Mouse (Mus musculus): ENCODE data around the gene Skiv2l.
A peak's percentile ranks its signal among the peaks of the same experiment; 100 is the strongest.
"Not testable (repeated sequence)": the region's sequence is repeated elsewhere in the genome, so short reads cannot be mapped to it uniquely, and the experiment has no call there.

Skiv2l gene

DNA sequence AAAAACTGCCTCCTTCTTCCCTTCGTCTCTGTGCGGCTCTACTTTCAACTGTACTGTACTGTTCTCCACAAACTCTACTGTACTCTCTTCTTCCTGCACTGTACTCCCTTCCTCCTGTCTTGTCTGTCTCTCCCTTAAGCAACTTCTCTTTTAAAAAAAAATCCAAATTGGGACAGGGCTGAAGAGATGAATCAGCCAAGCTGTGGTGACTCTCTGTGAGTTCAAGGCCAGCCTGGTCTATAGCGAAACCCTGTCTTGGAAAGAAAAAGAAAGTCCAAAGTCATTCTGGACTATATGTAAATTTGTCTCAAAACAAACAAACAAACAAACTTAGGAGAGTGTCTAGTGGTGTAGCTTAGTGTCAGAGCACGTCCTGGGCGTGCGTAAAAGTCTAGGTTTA is 24.3 kb upstream of the Skiv2l start:
- no peak for DNase-seq (ENCODE audit: low spot score in 2 of 2)

DNA sequence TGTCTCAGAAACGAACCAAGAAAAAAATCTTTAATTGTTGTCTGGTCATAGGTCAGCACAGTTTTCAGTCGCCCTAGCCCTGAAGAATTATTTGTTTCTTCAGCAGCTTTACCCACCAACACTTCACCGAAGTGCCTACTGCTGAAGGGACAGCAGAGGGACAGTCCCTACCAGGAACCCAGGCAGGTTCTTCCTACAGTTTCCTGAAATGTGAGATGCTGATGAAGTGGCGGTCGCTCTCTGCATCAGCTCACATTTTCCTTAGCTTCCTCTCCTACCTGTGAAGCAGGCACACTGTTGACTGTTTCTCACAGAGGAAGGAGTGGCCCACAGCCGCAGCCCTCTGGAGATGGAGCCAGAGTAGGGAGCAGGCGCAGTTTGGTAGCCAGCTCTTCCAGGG is 16.0 kb upstream of the Skiv2l start:
- DNase-seq (ENCODE audit: low spot score in 2 of 2) = no peak

DNA sequence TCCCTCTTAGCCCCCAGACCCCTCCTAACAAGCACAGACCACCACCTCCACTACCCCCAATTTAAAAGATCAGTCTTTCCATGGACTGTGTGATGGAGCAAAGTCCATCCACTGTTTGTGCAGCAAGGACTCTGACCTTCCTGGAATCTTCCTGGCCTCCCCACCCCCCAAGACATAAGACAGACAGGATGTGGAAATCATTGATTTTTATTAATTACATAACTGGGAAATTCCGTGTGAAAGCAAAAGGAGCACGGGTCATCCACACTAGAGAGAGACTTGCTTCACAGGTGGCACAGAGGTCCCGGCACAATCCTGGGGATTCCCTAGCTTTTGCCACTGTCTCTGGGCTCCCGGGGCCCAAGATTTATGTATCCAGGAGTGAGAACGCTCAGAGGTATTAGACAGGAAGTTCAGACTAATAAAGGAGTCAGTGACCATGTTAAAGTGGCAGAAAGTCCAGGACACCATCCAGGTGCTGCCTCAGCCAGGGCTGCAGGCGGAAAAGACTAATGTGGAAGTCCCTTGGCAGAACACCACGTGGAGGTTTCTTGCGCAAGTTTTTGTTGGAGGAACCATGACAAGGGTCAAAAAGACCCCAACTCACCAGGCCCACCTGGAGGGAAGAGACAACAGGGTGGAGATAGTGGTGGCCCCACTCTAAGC is 12.5 kb upstream of the Skiv2l start, which contains the start of gene Cfb:
Gene Cfb, minus strand, starts transcription at position 103 of the 666 bp plus-strand sequence.
- no peak for DNase-seq (ENCODE audit: low spot score in 2 of 2)

DNA sequence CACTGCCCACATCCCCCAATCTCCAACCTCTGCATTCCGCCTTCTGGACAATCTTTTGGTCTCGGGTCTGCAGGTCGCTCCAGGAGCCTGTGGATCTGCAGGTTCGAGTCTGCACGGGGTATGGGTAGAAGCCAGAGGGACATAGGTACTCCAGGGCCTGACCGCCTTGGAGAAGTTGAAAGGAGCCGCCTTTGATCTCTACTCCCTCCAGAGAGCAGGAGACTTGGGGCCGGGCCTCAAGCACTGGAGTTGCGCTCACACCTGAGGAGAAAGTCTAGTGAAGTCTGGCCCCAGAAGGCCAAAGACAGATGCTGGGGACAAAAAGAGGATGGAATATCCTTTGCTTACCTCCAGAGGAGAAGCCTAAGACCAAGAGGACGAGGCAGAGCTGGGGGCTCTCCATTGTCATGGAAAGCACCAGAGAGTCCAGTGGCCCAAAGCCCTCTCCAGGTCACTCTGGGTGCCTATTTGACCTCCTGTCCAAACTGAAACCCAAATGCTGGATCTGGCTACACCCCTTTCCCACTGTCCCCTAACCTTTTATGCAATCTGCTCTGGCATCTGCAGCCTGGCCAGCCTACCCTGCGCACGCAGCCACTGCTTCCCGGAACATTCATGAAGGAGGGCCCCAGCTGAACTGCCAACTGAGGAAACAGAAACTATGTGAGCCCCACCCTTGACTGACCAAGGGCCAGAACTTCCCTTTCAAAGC is 11.8 kb upstream of the Skiv2l start:
- no peak for DNase-seq (ENCODE audit: low spot score in 2 of 2)

DNA sequence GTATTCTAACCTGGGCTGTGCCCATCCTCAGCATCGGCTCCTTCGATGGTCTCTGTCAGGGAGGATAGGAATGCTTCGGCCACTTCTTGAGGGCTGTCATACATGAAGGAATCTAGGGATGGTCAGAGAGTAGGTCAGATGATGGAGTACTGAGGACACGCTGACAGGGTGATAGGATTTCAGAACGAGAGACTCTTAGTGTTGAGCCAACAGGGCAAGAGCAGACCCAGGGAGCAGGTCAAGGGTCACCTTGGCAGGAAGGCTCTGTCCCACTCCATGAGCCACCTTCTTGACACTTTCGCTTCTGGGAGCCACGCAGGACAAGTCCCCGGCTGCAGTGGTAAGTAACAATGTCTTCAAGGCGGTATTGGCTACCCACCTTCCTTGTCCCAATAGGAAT is 10.5 kb upstream of the Skiv2l start:
- DNase-seq (ENCODE audit: low spot score in 2 of 2) = no peak

DNA sequence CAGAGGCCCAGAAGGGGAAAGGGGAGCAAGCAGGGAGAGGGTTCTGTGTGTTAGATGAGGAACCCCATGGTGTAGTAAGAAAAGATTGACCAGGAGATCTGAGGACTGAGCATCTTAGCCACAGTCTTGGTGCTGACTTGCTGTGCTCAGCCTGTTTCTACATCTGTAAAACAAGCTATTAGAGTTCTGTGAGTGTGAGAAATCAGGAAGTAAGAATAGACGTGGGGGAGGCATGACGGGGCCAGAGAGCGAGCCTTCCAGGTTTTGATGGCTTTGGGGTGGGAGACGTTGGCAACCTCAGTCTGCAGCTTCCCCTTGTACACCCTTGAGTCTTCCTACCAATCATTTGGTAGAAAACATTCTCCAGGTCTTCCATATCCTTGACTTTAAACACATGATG is 8.7 kb upstream of the Skiv2l start:
- DNase-seq (ENCODE audit: low spot score in 2 of 2) = no peak

DNA sequence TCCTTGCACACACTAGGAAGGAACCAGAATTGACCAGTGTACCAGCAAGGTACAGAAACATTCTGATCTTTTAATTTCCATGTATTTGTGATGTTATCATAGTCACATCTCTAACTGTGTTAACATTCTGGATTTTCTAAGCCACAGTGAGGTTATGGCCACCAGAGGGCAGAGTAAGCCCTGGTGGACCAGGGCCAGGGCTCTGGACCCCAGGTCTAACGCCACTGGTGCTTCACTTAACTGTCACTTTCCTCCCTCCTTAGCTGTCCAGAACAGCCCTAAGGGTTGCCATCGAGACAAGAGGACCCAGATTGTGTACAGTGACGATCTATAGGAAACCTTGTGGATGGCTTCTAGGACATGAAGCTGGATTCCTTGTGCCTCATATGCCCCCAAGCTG is 5.8 kb upstream of the Skiv2l start:
- DNase-seq (ENCODE audit: low spot score in 2 of 2) = peak; percentile 38 to 48

DNA sequence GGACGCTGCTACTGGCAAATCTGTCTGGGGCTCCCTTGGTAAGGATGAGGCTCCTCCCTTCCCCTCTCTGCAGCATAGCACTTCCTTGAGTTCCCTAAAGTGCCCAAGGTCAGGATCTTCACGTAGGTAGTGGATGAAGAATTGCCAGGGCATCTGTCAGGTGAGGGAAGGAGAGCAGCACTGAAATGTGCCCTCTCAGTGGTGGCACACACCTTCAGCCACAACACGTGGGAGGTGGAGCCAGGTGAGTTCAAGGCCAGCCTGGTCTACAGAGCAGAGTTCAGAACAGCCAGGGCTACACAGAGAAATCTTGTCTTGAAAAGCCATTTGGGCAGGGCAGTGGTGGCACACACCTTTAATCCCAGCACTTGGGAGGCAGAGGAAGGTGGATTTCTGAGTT is 4.8 kb upstream of the Skiv2l start:
- DNase-seq (ENCODE audit: low spot score in 2 of 2) = no peak

DNA sequence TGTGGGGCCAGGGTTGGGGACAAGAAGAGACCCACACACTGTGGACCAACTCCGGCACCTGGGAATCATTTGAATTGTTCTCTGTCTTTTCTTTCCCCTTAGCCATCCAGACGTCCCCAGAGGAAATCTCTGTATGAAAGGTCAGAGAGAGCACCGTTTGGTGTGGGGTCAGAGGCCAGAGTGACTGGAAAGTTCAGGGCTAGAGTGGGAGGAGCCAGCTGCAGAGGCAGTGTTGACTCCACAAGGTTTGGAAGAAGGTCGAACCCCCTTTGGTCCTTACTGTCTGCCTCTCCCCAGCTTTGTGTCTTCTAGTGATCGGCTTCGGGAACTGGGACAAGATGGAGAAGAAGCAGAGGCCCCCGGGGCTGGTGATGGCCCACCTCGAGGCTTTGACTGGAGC is 3.5 kb upstream of the Skiv2l start:
- DNase-seq (ENCODE audit: low spot score in 2 of 2) = no peak

DNA sequence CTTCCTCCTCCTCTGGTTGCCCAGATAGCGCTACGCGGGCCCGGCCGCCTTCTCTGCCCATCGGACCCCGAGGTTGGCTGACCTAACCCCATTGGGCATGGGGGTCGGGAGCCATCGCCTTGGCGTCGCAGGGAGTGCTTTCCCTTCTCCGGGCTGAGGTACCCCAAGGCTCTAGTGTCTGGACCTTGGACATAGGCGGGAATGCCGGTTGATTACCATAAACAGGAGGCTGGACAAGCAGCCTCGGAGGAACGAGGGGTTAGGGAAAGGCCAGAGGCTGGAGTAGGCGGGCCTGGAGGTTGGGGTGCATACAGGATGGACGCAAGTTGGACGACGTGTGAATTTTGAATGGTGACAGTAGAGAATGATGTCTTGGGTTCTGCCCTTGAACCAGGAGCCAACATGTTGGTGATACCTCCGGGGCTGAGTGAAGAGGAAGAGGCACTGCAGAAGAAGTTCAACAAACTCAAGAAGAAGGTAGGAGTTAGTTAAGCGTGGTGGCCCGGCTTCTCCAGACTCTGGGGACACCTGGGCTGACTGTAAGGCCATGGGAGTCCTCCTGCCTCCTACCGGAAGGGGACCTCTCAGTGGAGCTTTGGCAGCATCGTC is 611 bp upstream of the Skiv2l start:
- DNase-seq (ENCODE audit: low spot score in 2 of 2) = no peak

DNA sequence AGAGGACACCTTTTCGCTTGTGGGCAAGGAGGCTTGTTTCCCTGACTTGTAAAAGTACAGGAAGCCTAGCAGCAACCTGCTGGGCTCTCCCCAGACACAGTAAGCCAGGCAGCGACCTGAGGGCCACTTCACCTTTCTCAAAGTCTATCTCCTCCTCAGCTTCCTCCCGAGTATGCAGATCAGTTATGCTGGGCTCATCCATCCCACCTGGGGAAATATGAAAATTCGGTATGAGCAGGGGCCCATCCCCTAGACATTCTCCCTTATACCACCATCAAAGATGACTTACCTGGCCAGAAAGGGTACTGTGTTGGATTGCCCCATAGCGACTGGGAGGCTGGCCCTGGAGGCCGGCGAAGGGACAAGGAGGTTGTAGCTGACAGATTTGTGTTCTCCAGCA is 2.4 kb downstream of the Skiv2l start:
- DNase-seq (ENCODE audit: low spot score in 2 of 2) = no peak

DNA sequence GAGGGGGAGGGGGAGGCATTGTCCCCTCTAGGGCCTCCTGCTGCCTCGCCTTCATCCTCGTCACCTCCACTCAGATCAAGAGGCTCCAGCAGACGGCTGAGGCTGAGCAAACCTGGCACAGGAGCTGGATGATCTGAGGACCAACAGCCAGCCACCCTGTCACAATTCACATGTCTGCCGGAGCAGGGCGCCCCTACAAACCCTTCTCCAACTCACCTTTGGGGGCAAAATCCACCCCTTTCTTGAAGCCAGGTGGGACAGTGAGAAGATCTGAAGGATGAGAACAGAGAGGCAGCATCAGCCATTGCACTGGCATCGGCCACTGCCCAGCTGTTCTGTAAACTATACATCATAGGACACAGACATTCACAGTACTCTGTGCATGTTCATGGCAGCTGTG is 2.8 kb downstream of the Skiv2l start:
- DNase-seq (ENCODE audit: low spot score in 2 of 2) = no peak

DNA sequence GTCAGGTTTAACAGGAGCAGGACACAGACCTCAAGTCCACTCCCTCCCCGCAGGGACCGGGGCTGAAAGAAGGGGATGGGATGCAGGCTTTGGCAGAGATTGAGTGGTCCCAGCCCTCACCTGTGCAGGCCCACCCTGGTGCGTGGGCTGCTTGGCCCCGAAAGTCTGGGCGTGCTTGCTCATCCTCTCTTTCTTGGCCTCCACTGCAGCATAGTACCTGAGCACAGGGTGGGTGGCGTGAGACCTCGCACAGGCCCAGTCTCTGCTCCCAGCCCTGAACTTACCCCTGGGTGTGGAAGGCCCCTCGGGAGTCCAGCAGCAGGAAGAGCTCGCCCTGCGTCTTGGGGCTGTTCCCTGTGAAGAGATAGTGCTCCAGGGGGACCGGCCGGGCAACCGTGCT is 5.1 kb downstream of the Skiv2l start:
- DNase-seq (ENCODE audit: low spot score in 2 of 2) = no peak

DNA sequence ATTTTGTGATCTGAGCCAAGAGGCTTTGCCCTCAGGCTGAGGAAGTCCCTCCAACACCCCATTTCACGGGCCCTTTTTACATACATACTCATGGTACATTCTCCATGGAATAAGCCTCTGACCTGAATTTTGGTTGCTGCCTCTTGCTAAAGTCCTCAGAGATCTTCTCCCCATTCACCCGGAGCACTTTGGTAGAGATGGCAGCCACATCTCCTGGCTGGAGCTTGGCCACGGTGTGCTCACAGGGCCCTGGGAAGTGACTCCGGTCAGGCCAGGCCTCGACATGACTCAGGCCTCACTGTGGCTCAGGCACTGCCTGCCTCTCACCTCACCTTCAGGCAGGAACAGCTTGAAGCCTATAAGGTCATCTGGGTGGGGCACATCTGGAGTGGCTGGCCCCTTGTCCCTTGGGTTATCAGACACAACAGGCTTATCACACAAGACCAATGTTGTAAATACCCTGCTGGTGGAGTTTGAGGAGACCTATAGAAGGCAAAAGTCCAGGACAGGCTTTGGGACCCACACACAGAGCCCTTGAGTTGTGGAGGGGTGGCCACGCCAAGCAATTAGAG is 9.2 kb downstream of the Skiv2l start:
- DNase-seq (ENCODE audit: low spot score in 2 of 2) = no peak

DNA sequence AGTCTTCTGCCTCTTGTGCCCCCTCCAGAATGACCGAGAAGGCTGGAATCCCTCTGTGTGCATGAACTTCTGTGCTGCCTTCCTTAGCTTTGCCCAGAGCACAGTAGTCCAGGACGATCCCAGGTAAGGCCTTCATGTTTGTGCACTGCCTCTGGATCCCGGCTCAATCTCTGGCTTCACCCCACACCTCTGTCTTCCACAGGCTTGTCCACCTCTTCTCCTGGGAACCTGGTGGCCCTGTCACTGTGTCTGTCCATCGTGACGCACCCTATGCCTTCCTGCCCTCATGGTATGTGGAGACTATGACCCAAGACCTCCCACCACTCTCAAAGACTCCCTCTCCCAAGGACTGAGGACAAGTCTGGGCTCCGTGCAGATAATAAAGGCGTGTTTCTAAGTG is 11.2 kb downstream of the Skiv2l start:
- DNase-seq (ENCODE audit: low spot score in 2 of 2) = no peak

DNA sequence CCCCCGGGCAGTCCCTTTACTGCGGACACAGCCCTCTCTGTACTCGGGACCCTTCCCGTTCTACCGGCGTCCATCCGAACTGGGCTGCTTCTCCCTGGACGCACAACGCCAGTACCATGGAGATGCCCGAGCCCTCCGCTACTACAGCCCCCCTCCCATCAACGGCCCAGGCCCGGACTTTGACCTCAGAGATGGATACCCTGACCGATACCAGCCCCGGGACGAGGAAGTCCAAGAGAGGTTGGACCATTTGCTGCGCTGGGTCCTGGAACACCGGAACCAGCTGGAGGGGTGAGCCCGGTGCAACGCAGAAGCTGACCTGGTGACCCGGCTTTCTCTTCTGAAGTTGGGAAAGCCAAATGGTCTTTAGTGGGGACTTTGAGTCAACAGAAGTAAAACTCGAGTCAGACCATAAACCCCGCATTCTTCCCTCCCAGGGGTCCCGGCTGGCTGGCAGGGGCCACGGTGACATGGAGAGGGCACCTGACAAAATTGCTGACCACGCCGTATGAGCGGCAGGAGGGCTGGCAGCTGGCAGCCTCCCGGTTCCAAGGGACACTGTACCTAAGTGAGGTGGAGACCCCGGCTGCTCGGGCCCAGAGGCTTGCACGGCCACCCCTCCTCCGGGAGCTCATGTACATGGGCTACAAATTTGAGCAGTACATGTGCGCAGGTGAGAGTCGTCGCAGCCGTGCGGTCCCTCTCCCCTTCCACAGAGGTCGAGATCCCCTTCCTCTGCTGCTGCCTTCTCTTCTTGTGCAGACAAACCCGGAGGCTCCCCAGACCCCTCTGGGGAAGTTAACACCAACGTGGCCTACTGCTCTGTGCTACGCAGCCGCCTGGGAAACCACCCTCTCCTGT is 12.3 kb downstream of the Skiv2l start:
- no peak for DNase-seq (ENCODE audit: low spot score in 2 of 2)

DNA sequence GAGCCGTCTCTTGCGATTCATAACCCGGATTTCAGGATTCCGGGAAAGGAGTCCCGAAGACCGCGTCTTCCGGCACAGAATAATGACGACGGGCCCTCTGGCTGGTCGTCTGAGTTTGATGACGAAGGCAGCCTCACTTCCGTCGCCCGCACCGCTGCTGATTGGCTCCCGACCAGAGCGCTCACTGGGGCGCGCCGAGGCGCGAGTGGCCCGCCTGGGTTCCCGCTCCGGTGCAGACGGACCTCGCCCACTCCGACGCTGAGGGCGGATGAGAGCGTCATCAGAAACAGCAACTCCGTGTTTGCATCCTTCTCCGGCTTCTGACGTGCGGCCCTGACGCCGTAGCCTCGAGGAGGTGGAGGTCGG is 13.2 kb downstream of the Skiv2l start, which contains the start of the genes Stk19 and Dxo:
Gene Stk19, minus strand, starts transcription at position 90 of the 366 bp plus-strand sequence.
Gene Dxo, plus strand, starts transcription at position 164 of the 366 bp plus-strand sequence.
- peak; percentile 93 to 94 for DNase-seq (ENCODE audit: low spot score in 2 of 2)

DNA sequence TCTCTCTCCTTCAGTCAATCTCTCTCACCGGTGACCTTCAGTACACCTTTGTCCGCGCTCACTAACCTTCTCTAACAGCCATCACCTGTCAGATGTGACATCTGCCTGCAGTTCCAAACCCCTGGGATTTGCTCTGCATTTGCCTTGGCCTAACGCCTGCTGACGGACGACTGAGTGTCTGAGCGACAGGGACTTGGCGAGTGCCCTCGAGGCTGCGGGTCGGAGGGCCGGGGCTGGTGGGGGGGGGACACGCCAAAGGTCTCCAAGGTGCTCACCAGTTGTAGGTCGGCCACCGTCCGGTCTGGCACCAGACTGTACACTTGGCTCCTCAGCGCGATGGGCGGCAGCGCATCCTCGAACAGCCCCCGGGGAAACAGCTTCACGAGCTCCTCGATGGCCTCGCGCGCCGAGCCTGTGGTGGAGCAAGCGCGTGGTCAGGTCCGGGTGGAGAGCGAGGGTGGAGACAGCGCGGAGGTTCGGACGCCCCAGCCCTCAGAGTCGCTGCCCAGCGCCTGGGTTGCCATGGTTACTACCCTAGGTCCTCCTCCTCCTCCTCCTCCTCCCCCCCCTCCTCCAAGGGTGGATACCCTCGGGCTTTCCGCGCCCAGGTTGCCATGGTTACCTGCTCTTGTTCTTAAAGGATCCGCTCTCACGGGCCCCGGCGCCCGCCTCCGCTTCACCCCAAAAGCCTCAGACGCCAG is 13.7 kb downstream of the Skiv2l start:
- DNase-seq (ENCODE audit: low spot score in 2 of 2) = no peak

DNA sequence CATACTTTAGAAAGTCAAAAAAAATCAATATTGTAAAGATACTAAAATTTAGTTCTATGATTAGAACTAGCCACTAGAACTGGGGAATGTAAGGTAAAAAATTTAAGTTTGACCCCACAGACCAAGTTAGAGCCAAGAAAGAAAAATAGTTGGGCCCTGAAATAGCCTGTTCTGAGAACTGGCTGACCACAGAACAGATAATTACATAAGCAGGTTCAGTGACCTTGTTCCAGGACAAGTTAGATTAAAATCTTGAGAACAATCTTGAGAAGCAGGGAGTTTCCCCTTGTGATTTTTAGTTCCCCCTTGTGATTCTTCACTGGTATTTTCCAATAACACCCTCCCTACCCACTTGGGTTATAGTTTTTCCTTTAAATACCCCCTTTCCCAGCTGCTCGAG is 19.2 kb downstream of the Skiv2l start:
- DNase-seq (ENCODE audit: low spot score in 2 of 2) = not testable (repeated sequence)

DNA sequence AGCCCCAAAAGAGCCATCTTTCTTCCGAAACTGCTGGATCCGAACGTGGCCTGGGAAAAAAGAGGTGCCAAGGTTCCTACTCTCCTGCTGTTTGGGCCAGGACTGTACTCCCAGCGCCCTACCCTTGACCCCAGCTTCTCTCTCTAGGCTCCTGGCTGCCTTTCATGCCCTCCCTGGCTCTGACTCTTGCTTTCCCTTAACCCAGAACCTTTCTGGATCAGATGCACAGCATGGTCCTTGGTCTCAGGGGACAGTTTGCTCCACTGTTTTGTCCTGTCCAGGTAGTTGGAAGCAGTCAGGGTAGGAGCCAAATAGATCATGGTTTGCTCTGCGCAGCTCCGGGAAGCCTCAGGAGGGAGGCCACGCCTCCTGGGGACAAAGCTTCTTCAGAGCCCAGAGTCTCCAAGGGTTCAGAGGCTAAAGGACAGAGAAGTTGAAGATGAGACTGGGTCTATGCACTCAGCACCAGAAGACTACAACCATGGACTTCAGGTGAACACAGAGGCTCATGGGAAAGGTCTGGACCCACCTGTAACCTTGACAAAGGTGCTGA is 35.1 kb downstream of the Skiv2l start:
- no peak for DNase-seq (ENCODE audit: low spot score in 2 of 2)

DNA sequence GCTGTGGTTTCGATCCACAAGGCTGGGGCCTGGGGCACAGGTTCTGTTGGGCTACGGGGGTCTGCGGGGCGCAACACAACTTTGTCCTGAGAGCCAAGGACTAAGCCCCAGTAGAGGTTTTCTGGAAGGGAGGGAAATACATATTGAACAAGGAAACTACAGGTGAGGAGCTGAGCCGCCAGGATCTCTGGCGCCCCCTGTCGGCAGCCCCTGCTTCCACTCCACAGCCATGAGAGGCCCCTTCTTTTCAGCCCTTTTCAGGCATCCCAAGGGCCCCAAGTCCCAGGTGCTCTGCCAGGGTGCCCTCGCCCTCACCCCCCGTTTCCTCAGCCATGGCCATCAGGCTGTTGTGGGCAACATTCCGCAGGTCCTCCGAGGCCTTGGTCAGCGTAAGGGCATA is 36.3 kb downstream of the Skiv2l start:
- not testable (repeated sequence) for DNase-seq (ENCODE audit: low spot score in 2 of 2)

Measured in spleen, postnatal 36 days (tissue).